10 mouse cellular contexts compared by ENCODE assay signal in genomic region chr7:84794655-84795054, GRCm38 (mm10). TPM values are rescaled to one million over a fixed set of nuclear protein-coding genes. Genes with fewer than 3 reads are reported as not detected.
DNase-seq lines count a peak whose midpoint lies in the region; ATAC-seq lines count a peak whose summit lies in the region.
"Had no signal": no experiment of that assay in that cellular context is flagged by ENCODE, and none has a peak within 500 bp of the region (broad histone marks: within the 10 kb centered on the region; RNA-seq: fewer than 3 reads in every experiment).

No protein-coding gene starts in this region.

- no peaks in the 10 kb centered on the region for H3K9me3 ChIP-seq in hindbrain, embryonic 16.5 days (ENCODE audit: control insufficient read depth, low read length)
- no peaks in the 10 kb centered on the region for H3K9me3 ChIP-seq in hindbrain, embryonic 10.5 days
- no peaks in the 10 kb centered on the region for H3K9me3 ChIP-seq in midbrain, embryonic 15.5 days
- no peaks in the 10 kb centered on the region for H3K9me3 ChIP-seq in midbrain, embryonic 13.5 days
- H3K9me3 ChIP-seq: megakaryocyte, embryonic 14.5 days had no signal

- H3K4me1 ChIP-seq in hindbrain, embryonic 16.5 days (ENCODE audit: control insufficient read depth, insufficient read depth, low read depth, low read length): no peaks in the 10 kb centered on the region
- no peaks in the 10 kb centered on the region for H3K4me1 ChIP-seq in hindbrain, embryonic 10.5 days (replicated peaks)
- no peaks in the 10 kb centered on the region for H3K4me1 ChIP-seq in midbrain, embryonic 15.5 days
- no peaks in the 10 kb centered on the region for H3K4me1 ChIP-seq in midbrain, embryonic 13.5 days (replicated peaks)
- H3K4me1 ChIP-seq: megakaryocyte, embryonic 14.5 days had no signal

- WGBS in hindbrain, embryonic 16.5 days: 20% methylated on average over 1 of the region's 1 CpGs
- WGBS in hindbrain, embryonic 10.5 days: 15% methylated on average over 1 of the region's 1 CpGs
- 9% methylated on average over 1 of the region's 1 CpGs for WGBS in midbrain, embryonic 15.5 days
- WGBS in midbrain, embryonic 13.5 days: 16% methylated on average over 1 of the region's 1 CpGs

- no peak overlapping the region for H3K4me2 ChIP-seq in hindbrain, embryonic 16.5 days (ENCODE audit: low read length)
- no peak overlapping the region for H3K4me2 ChIP-seq in midbrain, embryonic 15.5 days
- H3K4me2 ChIP-seq in midbrain, embryonic 13.5 days (replicated peaks): no peak overlapping the region

- no peak for DNase-seq in hindbrain, embryonic 10.5 days (ENCODE audit: low spot score)
- DNase-seq in ZHBTc4 (ENCODE audit: low read depth, low spot score): peak; percentile 20
- peak; percentile 34 for DNase-seq in naive thymus-derived CD4-positive, alpha-beta T cell, adult 2 months (ENCODE audit: low read depth)
- DNase-seq in spleen, postnatal 36 days (ENCODE audit: low spot score in 2 of 2): no peak
- no peak for DNase-seq in right cerebral cortex, postnatal 10 days (ENCODE audit: low spot score in 2 of 2)
- DNase-seq: thymus, postnatal 25 days had no signal

- H3K27me3 ChIP-seq in hindbrain, embryonic 16.5 days (replicated peaks; ENCODE audit: control insufficient read depth, insufficient read depth, low read length): no peaks in the 10 kb centered on the region
- H3K27me3 ChIP-seq in hindbrain, embryonic 10.5 days (ENCODE audit: insufficient read depth, poor library complexity, severe bottlenecking): no peaks in the 10 kb centered on the region
- no peaks in the 10 kb centered on the region for H3K27me3 ChIP-seq in midbrain, embryonic 15.5 days (replicated peaks)
- no peaks in the 10 kb centered on the region for H3K27me3 ChIP-seq in midbrain, embryonic 13.5 days
- H3K27me3 ChIP-seq: megakaryocyte, embryonic 14.5 days had no signal

- H3K27ac ChIP-seq in hindbrain, embryonic 16.5 days (ENCODE audit: low read depth, low read length): no peak overlapping the region
- H3K27ac ChIP-seq in hindbrain, embryonic 10.5 days: no peak overlapping the region
- H3K27ac ChIP-seq in midbrain, embryonic 15.5 days: no peak overlapping the region
- H3K27ac ChIP-seq in midbrain, embryonic 13.5 days: no peak overlapping the region

- H3K4me3 ChIP-seq in hindbrain, embryonic 16.5 days (ENCODE audit: low read length): no peak overlapping the region
- no peak overlapping the region for H3K4me3 ChIP-seq in hindbrain, embryonic 10.5 days
- no peak overlapping the region for H3K4me3 ChIP-seq in midbrain, embryonic 15.5 days
- no peak overlapping the region for H3K4me3 ChIP-seq in midbrain, embryonic 13.5 days (replicated peaks)
- H3K4me3 ChIP-seq: megakaryocyte, embryonic 14.5 days had no signal

- H3K36me3 ChIP-seq in hindbrain, embryonic 16.5 days (ENCODE audit: control insufficient read depth, insufficient read depth, low read length): no peaks in the 10 kb centered on the region
- no peaks in the 10 kb centered on the region for H3K36me3 ChIP-seq in hindbrain, embryonic 10.5 days
- no peaks in the 10 kb centered on the region for H3K36me3 ChIP-seq in midbrain, embryonic 15.5 days (replicated peaks)
- H3K36me3 ChIP-seq in midbrain, embryonic 13.5 days: no peaks in the 10 kb centered on the region

- no peak overlapping the region for H3K9ac ChIP-seq in hindbrain, embryonic 16.5 days (ENCODE audit: low read depth, low read length)
- H3K9ac ChIP-seq in midbrain, embryonic 15.5 days: no peak overlapping the region
- H3K9ac ChIP-seq in midbrain, embryonic 13.5 days (replicated peaks): no peak overlapping the region

- peak; percentile 72; the same call in 1 of the 2 replicates for ATAC-seq in hindbrain, embryonic 16.5 days
- ATAC-seq in midbrain, embryonic 15.5 days (replicated peaks): peak; percentile 65; the same call in 1 of the 2 replicates
- no peak for ATAC-seq in midbrain, embryonic 13.5 days

RNA-seq across cellular contexts. Expression of gene Olfr291, which starts 58.7 kb away (rescaled TPM):
- not detected in 2 replicates for polyA plus RNA-seq in hindbrain, embryonic 16.5 days (2015; fragmentation: Nextera tagmentation; extraction: Ambion mirVana)
- polyA plus RNA-seq in hindbrain, embryonic 10.5 days (2016; fragmentation: Nextera tagmentation; extraction: Ambion mirVana): not detected in 2 replicates
- not detected in 2 replicates for polyA plus RNA-seq in midbrain, embryonic 15.5 days (2015; fragmentation: Nextera tagmentation; extraction: Ambion mirVana)
- polyA plus RNA-seq in midbrain, embryonic 13.5 days (2015; fragmentation: Nextera tagmentation; extraction: Ambion mirVana): not detected in 2 replicates

Comparison
In these comparisons a context has a peak if more than half of its experiments do, and no peak if none do; other contexts are left out.
1. DNase-seq: peak in ZHBTc4 (single experiment) and naive thymus-derived CD4-positive, alpha-beta T cell, adult 2 months (single experiment); none in hindbrain, embryonic 10.5 days (single experiment), spleen, postnatal 36 days (0 of 2) and right cerebral cortex, postnatal 10 days (0 of 2).